Mouse (Mus musculus): ENCODE measurements around the gene Dmwd. TPM values are rescaled to one million over a fixed set of nuclear protein-coding genes. Genes with fewer than 3 reads are reported as not detected.

Dmwd gene
- total RNA-seq (2015): 4.4 and 5.5 TPM in 2 replicates
- 1.5 and 2.3 TPM in 2 replicates for total RNA-seq (2017)

GRCm38 (mm10) chr7:19075723-19076585, at the start of gene Dmwd:
Gene Dmwd, plus strand, starts transcription at chr7:19076227.
- peak; percentile 86 for ATAC-seq (replicated peaks; ENCODE audit: poor library complexity)

- ATAC-seq (replicated peaks; ENCODE audit: poor library complexity): no peak
Observed at GRCm38 (mm10) chr7:19028067-19028466, 48.0 kb upstream of the Dmwd start.

GRCm38 (mm10) chr7:19029084-19029653, 46.9 kb upstream of the Dmwd start:
- ATAC-seq (replicated peaks; ENCODE audit: poor library complexity): peak; percentile 81

GRCm38 (mm10) chr7:19031641-19032040, 44.4 kb upstream of the Dmwd start:
- no peak for ATAC-seq (replicated peaks; ENCODE audit: poor library complexity)

- no peak for ATAC-seq (replicated peaks; ENCODE audit: poor library complexity)
Observed at GRCm38 (mm10) chr7:19044616-19045015, 31.4 kb upstream of the Dmwd start.

- ATAC-seq (replicated peaks; ENCODE audit: poor library complexity): no peak
Observed at GRCm38 (mm10) chr7:19046286-19047069, 29.5 kb upstream of the Dmwd start.

GRCm38 (mm10) chr7:19048006-19048527, 28.0 kb upstream of the Dmwd start:
- no peak for ATAC-seq (replicated peaks; ENCODE audit: poor library complexity)

- ATAC-seq (replicated peaks; ENCODE audit: poor library complexity): no peak
Observed at GRCm38 (mm10) chr7:19049252-19049651, 26.8 kb upstream of the Dmwd start.

GRCm38 (mm10) chr7:19050172-19050571, 25.9 kb upstream of the Dmwd start:
- ATAC-seq (replicated peaks; ENCODE audit: poor library complexity): no peak

GRCm38 (mm10) chr7:19051161-19051560, 24.9 kb upstream of the Dmwd start:
- no peak for ATAC-seq (replicated peaks; ENCODE audit: poor library complexity)

GRCm38 (mm10) chr7:19052345-19053135, 23.5 kb upstream of the Dmwd start:
- ATAC-seq (replicated peaks; ENCODE audit: poor library complexity): no peak

GRCm38 (mm10) chr7:19053136-19053532, 22.9 kb upstream of the Dmwd start:
- no peak for ATAC-seq (replicated peaks; ENCODE audit: poor library complexity)

- ATAC-seq (replicated peaks; ENCODE audit: poor library complexity): peak; percentile 36; the same call in 1 of the 2 replicates
Observed at GRCm38 (mm10) chr7:19054047-19054776, 21.8 kb upstream of the Dmwd start, which contains the start of gene Rsph6a. Gene Rsph6a, plus strand, starts transcription at chr7:19054690.

GRCm38 (mm10) chr7:19054777-19055076, 21.3 kb upstream of the Dmwd start:
- ATAC-seq (replicated peaks; ENCODE audit: poor library complexity): no peak

GRCm38 (mm10) chr7:19055108-19055507, 20.9 kb upstream of the Dmwd start:
- no peak for ATAC-seq (replicated peaks; ENCODE audit: poor library complexity)

- no peak for ATAC-seq (replicated peaks; ENCODE audit: poor library complexity)
Observed at GRCm38 (mm10) chr7:19057405-19057804, 18.6 kb upstream of the Dmwd start.

GRCm38 (mm10) chr7:19065896-19066295, 10.1 kb upstream of the Dmwd start:
- ATAC-seq (replicated peaks; ENCODE audit: poor library complexity): no peak

- no peak for ATAC-seq (replicated peaks; ENCODE audit: poor library complexity)
Observed at GRCm38 (mm10) chr7:19067063-19067462, 9.0 kb upstream of the Dmwd start.

GRCm38 (mm10) chr7:19067935-19068334, 8.1 kb upstream of the Dmwd start:
- no peak for ATAC-seq (replicated peaks; ENCODE audit: poor library complexity)

GRCm38 (mm10) chr7:19068707-19069106, 7.3 kb upstream of the Dmwd start:
- ATAC-seq (replicated peaks; ENCODE audit: poor library complexity): peak; percentile 65

All from megakaryocyte progenitor cell, adult 5-6 weeks (primary cell).